Mouse (Mus musculus): Measurements from ENCODE around the gene Adamts17. TPM values are rescaled to one million over a fixed set of nuclear protein-coding genes. Genes with fewer than 3 reads are reported as not detected.

Adamts17 gene
- polyA plus RNA-seq, 1 experiment from 2014 or later: 4.3 TPM

- H3K9ac ChIP-seq (ENCODE audit: low read depth, low read length): no peak overlapping the region
These were observed 51.9 kb downstream of the Adamts17 start for GRCm38 (mm10) chr7:66891431-66891830.

GRCm38 (mm10) chr7:66892096-66892495, 52.6 kb downstream of the Adamts17 start:
- Histone ChIP-seq H3K36me3 (ENCODE audit: control insufficient read depth, insufficient read depth, low read length) (no peaks in the 10 kb centered on the region), H3K4me2 (replicated peaks; ENCODE audit: low read depth, low read length) (no peak overlapping the region), H3K4me3 (ENCODE audit: low read length) (no peak overlapping the region), H3K9ac (ENCODE audit: low read depth, low read length) (no peak overlapping the region), H3K27me3 (ENCODE audit: control insufficient read depth, insufficient read depth, low read length) (no peaks in the 10 kb centered on the region), H3K4me1 (ENCODE audit: control insufficient read depth, insufficient read depth, low read length) (no peaks in the 10 kb centered on the region), H3K27ac (ENCODE audit: low read depth, low read length) (no peak overlapping the region), H3K9me3 (ENCODE audit: control insufficient read depth, low read length) (peaks cover 3% of the 10 kb centered on the region; the same call in 1 of the 2 replicates)
- no peak for ATAC-seq (ENCODE audit: low FRiP score, low TSS enrichment)
- WGBS: 77% methylated on average over 4 of the region's 4 CpGs

More at GRCm38 (mm10) chr7:66891431-66891830, 51.9 kb downstream of the Adamts17 start:
- no peaks in the 10 kb centered on the region for H3K27me3 ChIP-seq (ENCODE audit: control insufficient read depth, insufficient read depth, low read length)
- no peak for ATAC-seq (ENCODE audit: low FRiP score, low TSS enrichment)
- H3K36me3 ChIP-seq (ENCODE audit: control insufficient read depth, insufficient read depth, low read length): no peaks in the 10 kb centered on the region
- H3K27ac ChIP-seq (ENCODE audit: low read depth, low read length): no peak overlapping the region
- 58% methylated on average over 2 of the region's 2 CpGs for WGBS
- no peaks in the 10 kb centered on the region for H3K9me3 ChIP-seq (ENCODE audit: control insufficient read depth, low read length)
- H3K4me1 ChIP-seq (ENCODE audit: control insufficient read depth, insufficient read depth, low read length): no peaks in the 10 kb centered on the region
- no peak overlapping the region for H3K4me2 ChIP-seq (replicated peaks; ENCODE audit: low read depth, low read length)
- H3K4me3 ChIP-seq (ENCODE audit: low read length): no peak overlapping the region

GRCm38 (mm10) chr7:66902376-66902775, 62.8 kb downstream of the Adamts17 start:
- Histone ChIP-seq H3K27ac (ENCODE audit: low read depth, low read length) (no peak overlapping the region), H3K4me1 (ENCODE audit: control insufficient read depth, insufficient read depth, low read length) (no peaks in the 10 kb centered on the region), H3K4me2 (replicated peaks; ENCODE audit: low read depth, low read length) (no peak overlapping the region), H3K4me3 (ENCODE audit: low read length) (no peak overlapping the region), H3K27me3 (ENCODE audit: control insufficient read depth, insufficient read depth, low read length) (no peaks in the 10 kb centered on the region), H3K9me3 (ENCODE audit: control insufficient read depth, low read length) (no peaks in the 10 kb centered on the region), H3K9ac (ENCODE audit: low read depth, low read length) (no peak overlapping the region), H3K36me3 (ENCODE audit: control insufficient read depth, insufficient read depth, low read length) (no peaks in the 10 kb centered on the region)
- 84% methylated on average over 7 of the region's 7 CpGs for WGBS
- ATAC-seq (ENCODE audit: low FRiP score, low TSS enrichment): no peak

- Histone ChIP-seq H3K4me1 (ENCODE audit: control insufficient read depth, insufficient read depth, low read length) (no peaks in the 10 kb centered on the region), H3K9ac (ENCODE audit: low read depth, low read length) (no peak overlapping the region), H3K36me3 (ENCODE audit: control insufficient read depth, insufficient read depth, low read length) (no peaks in the 10 kb centered on the region), H3K9me3 (ENCODE audit: control insufficient read depth, low read length) (no peaks in the 10 kb centered on the region), H3K27me3 (ENCODE audit: control insufficient read depth, insufficient read depth, low read length) (no peaks in the 10 kb centered on the region), H3K27ac (ENCODE audit: low read depth, low read length) (no peak overlapping the region), H3K4me2 (replicated peaks; ENCODE audit: low read depth, low read length) (no peak overlapping the region), H3K4me3 (ENCODE audit: low read length) (no peak overlapping the region)
- ATAC-seq (ENCODE audit: low FRiP score, low TSS enrichment): no peak
- WGBS: 83% methylated on average over 5 of the region's 5 CpGs
These were observed 63.5 kb downstream of the Adamts17 start for GRCm38 (mm10) chr7:66903014-66903413.

GRCm38 (mm10) chr7:66905941-66906340, 66.4 kb downstream of the Adamts17 start:
- H3K9ac ChIP-seq (ENCODE audit: low read depth, low read length): no peak overlapping the region
- no peak overlapping the region for H3K4me3 ChIP-seq (ENCODE audit: low read length)
- no peaks in the 10 kb centered on the region for H3K36me3 ChIP-seq (ENCODE audit: control insufficient read depth, insufficient read depth, low read length)
- ATAC-seq (ENCODE audit: low FRiP score, low TSS enrichment): no peak
- 76% methylated on average over 4 of the region's 4 CpGs for WGBS
- no peak overlapping the region for H3K4me2 ChIP-seq (replicated peaks; ENCODE audit: low read depth, low read length)
- H3K27me3 ChIP-seq (ENCODE audit: control insufficient read depth, insufficient read depth, low read length): no peaks in the 10 kb centered on the region
- no peaks in the 10 kb centered on the region for H3K9me3 ChIP-seq (ENCODE audit: control insufficient read depth, low read length)
- no peak overlapping the region for H3K27ac ChIP-seq (ENCODE audit: low read depth, low read length)
- no peaks in the 10 kb centered on the region for H3K4me1 ChIP-seq (ENCODE audit: control insufficient read depth, insufficient read depth, low read length)

- WGBS: 41% methylated on average over 5 of the region's 5 CpGs
- no peak overlapping the region for H3K4me2 ChIP-seq (replicated peaks; ENCODE audit: low read depth, low read length)
- ATAC-seq (ENCODE audit: low FRiP score, low TSS enrichment): peak; percentile 62; the same call in 1 of the 2 replicates
- no peak overlapping the region for H3K27ac ChIP-seq (ENCODE audit: low read depth, low read length)
- H3K27me3 ChIP-seq (ENCODE audit: control insufficient read depth, insufficient read depth, low read length): no peaks in the 10 kb centered on the region
- no peak overlapping the region for H3K4me3 ChIP-seq (ENCODE audit: low read length)
- no peaks in the 10 kb centered on the region for H3K4me1 ChIP-seq (ENCODE audit: control insufficient read depth, insufficient read depth, low read length)
- no peak overlapping the region for H3K9ac ChIP-seq (ENCODE audit: low read depth, low read length)
- H3K36me3 ChIP-seq (ENCODE audit: control insufficient read depth, insufficient read depth, low read length): no peaks in the 10 kb centered on the region
- H3K9me3 ChIP-seq (ENCODE audit: control insufficient read depth, low read length): no peaks in the 10 kb centered on the region
These were observed 73.3 kb downstream of the Adamts17 start for GRCm38 (mm10) chr7:66912866-66913265.

GRCm38 (mm10) chr7:66923595-66923994, 84.1 kb downstream of the Adamts17 start:
- WGBS: 93% methylated on average over 3 of the region's 3 CpGs
- Histone ChIP-seq H3K9ac (ENCODE audit: low read depth, low read length) (no peak overlapping the region), H3K27me3 (ENCODE audit: control insufficient read depth, insufficient read depth, low read length) (no peaks in the 10 kb centered on the region), H3K9me3 (ENCODE audit: control insufficient read depth, low read length) (no peaks in the 10 kb centered on the region), H3K4me2 (replicated peaks; ENCODE audit: low read depth, low read length) (no peak overlapping the region), H3K4me1 (ENCODE audit: control insufficient read depth, insufficient read depth, low read length) (no peaks in the 10 kb centered on the region), H3K4me3 (ENCODE audit: low read length) (no peak overlapping the region), H3K36me3 (ENCODE audit: control insufficient read depth, insufficient read depth, low read length) (no peaks in the 10 kb centered on the region), H3K27ac (ENCODE audit: low read depth, low read length) (no peak overlapping the region)
- ATAC-seq (ENCODE audit: low FRiP score, low TSS enrichment): no peak

GRCm38 (mm10) chr7:66924104-66924503, 84.6 kb downstream of the Adamts17 start:
- Histone ChIP-seq H3K9ac (ENCODE audit: low read depth, low read length) (no peak overlapping the region), H3K27me3 (ENCODE audit: control insufficient read depth, insufficient read depth, low read length) (no peaks in the 10 kb centered on the region), H3K9me3 (ENCODE audit: control insufficient read depth, low read length) (no peaks in the 10 kb centered on the region), H3K4me3 (ENCODE audit: low read length) (no peak overlapping the region), H3K4me1 (ENCODE audit: control insufficient read depth, insufficient read depth, low read length) (no peaks in the 10 kb centered on the region), H3K27ac (ENCODE audit: low read depth, low read length) (no peak overlapping the region), H3K4me2 (replicated peaks; ENCODE audit: low read depth, low read length) (no peak overlapping the region), H3K36me3 (ENCODE audit: control insufficient read depth, insufficient read depth, low read length) (no peaks in the 10 kb centered on the region)
- WGBS: 52% methylated on average over 1 of the region's 1 CpGs
- ATAC-seq (ENCODE audit: low FRiP score, low TSS enrichment): peak; percentile 85; the same call in 1 of the 2 replicates

- Histone ChIP-seq H3K4me2 (replicated peaks; ENCODE audit: low read depth, low read length) (no peak overlapping the region), H3K4me3 (ENCODE audit: low read length) (no peak overlapping the region), H3K36me3 (ENCODE audit: control insufficient read depth, insufficient read depth, low read length) (no peaks in the 10 kb centered on the region), H3K9me3 (ENCODE audit: control insufficient read depth, low read length) (no peaks in the 10 kb centered on the region), H3K4me1 (ENCODE audit: control insufficient read depth, insufficient read depth, low read length) (no peaks in the 10 kb centered on the region; the same call in 1 of the 2 replicates), H3K9ac (ENCODE audit: low read depth, low read length) (no peak overlapping the region), H3K27ac (ENCODE audit: low read depth, low read length) (no peak overlapping the region), H3K27me3 (ENCODE audit: control insufficient read depth, insufficient read depth, low read length) (no peaks in the 10 kb centered on the region)
- no peak for ATAC-seq (ENCODE audit: low FRiP score, low TSS enrichment)
- WGBS: 50% methylated on average over 6 of the region's 6 CpGs
These were observed 89.7 kb downstream of the Adamts17 start for GRCm38 (mm10) chr7:66929263-66929662.

Data from kidney, embryonic 14.5 days (tissue).